Mouse (Mus musculus) MEL (cell line): ENCODE measurements around the gene S100pbp. TPM values are rescaled to one million over a fixed set of nuclear protein-coding genes. Genes with fewer than 3 reads are reported as not detected.

ENCODE experiments used
- DNase-seq: peaks from one replicate; pipeline ENCODE4 v3.0.0; 2011; ENCODE audit warnings: low read depth, low spot score
- H3K27ac ChIP-seq: 2 replicates; pipeline ENCODE4 v1.5.1; 2012; ENCODE audit warnings: low read depth, mild to moderate bottlenecking, control low read depth, low read length, moderate library complexity; ENCODE audit not compliant: control insufficient read depth
- H3K27me3 ChIP-seq, 2 experiments: fragments of 150-350 bp in 1 of 2; sonication (generic) in 1 of 2; 2 replicates each; pipeline ENCODE4 v1.6.1; 2012; ENCODE audit warnings: low read length in 2 of 2, mild to moderate bottlenecking in 2 of 2, improper control_type of control experiment in 1 of 2, moderate library complexity in 1 of 2; ENCODE audit not compliant: insufficient read depth in 2 of 2, control insufficient read depth in 1 of 2
- H3K36me3 ChIP-seq, 2 experiments: 2 replicates each; pipeline ENCODE4 v1.6.1; 2012 to 2014; ENCODE audit warnings: low read length in 2 of 2, improper control_type of control experiment in 1 of 2, inconsistent platforms in 1 of 2, mild to moderate bottlenecking in 1 of 2; ENCODE audit not compliant: insufficient read depth in 2 of 2, control insufficient read depth in 1 of 2
- H3K4me1 ChIP-seq, 2 experiments: fragments of 150-350 bp in 1 of 2; sonication (generic) in 1 of 2; 2 replicates each; pipeline ENCODE4 v1.6.1; 2012; ENCODE audit warnings: low read length in 2 of 2, improper control_type of control experiment in 1 of 2, mild to moderate bottlenecking in 1 of 2; ENCODE audit not compliant: insufficient read depth in 2 of 2, control insufficient read depth in 1 of 2
- H3K4me3 ChIP-seq, 2 experiments: fragments of 150-350 bp in 1 of 2; sonication (generic) in 1 of 2; 2 replicates each; pipeline ENCODE4 v1.5.1; 2012; ENCODE audit warnings: low read depth in 2 of 2, low read length in 2 of 2, mild to moderate bottlenecking in 2 of 2, moderate library complexity in 2 of 2, control low read depth in 1 of 2, improper control_type of control experiment in 1 of 2; ENCODE audit not compliant: control insufficient read depth in 1 of 2, insufficient read depth in 1 of 2
- H3K79me2 ChIP-seq: 2 replicates; pipeline ENCODE4 v1.6.1; 2012; ENCODE audit warnings: mild to moderate bottlenecking, low read length, moderate library complexity; ENCODE audit not compliant: control insufficient read depth, poor library complexity, insufficient read depth
- H3K9ac ChIP-seq: 2 replicates; pipeline ENCODE4 v1.6.1; 2012; ENCODE audit warnings: low read depth, mild to moderate bottlenecking, control low read depth, low read length, moderate library complexity; ENCODE audit not compliant: control insufficient read depth, poor library complexity, severe bottlenecking
- H3K9me3 ChIP-seq: fragments of 150-350 bp; sonication (generic); replicated peaks from 2 replicates; pipeline ENCODE4 v1.6.1; 2012; ENCODE audit warnings: mild to moderate bottlenecking, low read length, improper control_type of control experiment, moderate library complexity; ENCODE audit not compliant: insufficient read depth
- BHLHE40 ChIP-seq: IDR thresholded peaks from 2 replicates; pipeline ENCODE4 v1.6.1; 2012; ENCODE audit warnings: low read depth, mild to moderate bottlenecking, inconsistent platforms, low read length, improper control_type of control experiment, borderline replicate concordance
- CHD1 ChIP-seq: IDR thresholded peaks from 2 replicates; pipeline ENCODE4 v1.6.1; 2012; ENCODE audit warnings: low read depth, mild to moderate bottlenecking, inconsistent platforms, low read length, improper control_type of control experiment
- ELF1 ChIP-seq: IDR thresholded peaks from 2 replicates; pipeline ENCODE4 v1.6.1; 2014; ENCODE audit warnings: low read depth, mild to moderate bottlenecking, inconsistent platforms, low read length, improper control_type of control experiment, moderate library complexity
- ETS1 ChIP-seq: IDR thresholded peaks from 2 replicates; pipeline ENCODE4 v1.6.1; 2012; ENCODE audit warnings: low read depth, mild to moderate bottlenecking, inconsistent platforms, low read length, improper control_type of control experiment, moderate library complexity
- HCFC1 ChIP-seq: IDR thresholded peaks from 2 replicates; pipeline ENCODE4 v1.6.1; 2012; ENCODE audit warnings: low read depth, mild to moderate bottlenecking, inconsistent platforms, low read length, improper control_type of control experiment, moderate library complexity
- KAT2A ChIP-seq: conservative IDR thresholded peaks from 2 replicates; pipeline ENCODE4 v1.6.1; 2012; ENCODE audit warnings: low read depth, low read length, improper control_type of control experiment, inconsistent platforms
- MYB ChIP-seq: IDR thresholded peaks from 2 replicates; pipeline ENCODE4 v1.6.1; 2011; ENCODE audit warnings: mild to moderate bottlenecking, low read depth, low read length, improper control_type of control experiment
- MYC ChIP-seq: IDR thresholded peaks from 2 replicates; pipeline ENCODE4 v1.6.1; 2011; ENCODE audit warnings: low read depth, mild to moderate bottlenecking, low read length, improper control_type of control experiment, moderate library complexity
- NELFE ChIP-seq: IDR thresholded peaks from 2 replicates; pipeline ENCODE4 v1.6.1; 2011; ENCODE audit warnings: low read depth, low read length, improper control_type of control experiment
- RCOR1 ChIP-seq: IDR thresholded peaks from 2 replicates; pipeline ENCODE4 v1.6.1; 2012; ENCODE audit warnings: low read depth, mild to moderate bottlenecking, inconsistent platforms, low read length, improper control_type of control experiment
- SIN3A ChIP-seq: IDR thresholded peaks from 2 replicates; pipeline ENCODE4 v1.6.1; 2012; ENCODE audit warnings: low read length, improper control_type of control experiment, inconsistent platforms
- SMC3 ChIP-seq: IDR thresholded peaks from 2 replicates; pipeline ENCODE4 v1.6.1; 2011; ENCODE audit warnings: low read depth, low read length, improper control_type of control experiment
- TBP ChIP-seq: IDR thresholded peaks from 2 replicates; pipeline ENCODE4 v1.8.0; 2011; ENCODE audit warnings: low read depth, low read length, improper control_type of control experiment
- TCF12 ChIP-seq: IDR thresholded peaks from 2 replicates; pipeline ENCODE4 v1.6.1; 2014; ENCODE audit warnings: low read depth, mild to moderate bottlenecking, inconsistent platforms, low read length, improper control_type of control experiment, moderate library complexity
- UBTF ChIP-seq: IDR thresholded peaks from 2 replicates; pipeline ENCODE4 v1.6.1; 2012; ENCODE audit warnings: low read depth, mild to moderate bottlenecking, inconsistent platforms, low read length, improper control_type of control experiment, moderate library complexity, borderline replicate concordance; ENCODE audit not compliant: insufficient read depth
- USF1 ChIP-seq: IDR thresholded peaks from 2 replicates; pipeline ENCODE4 v1.6.1; 2014; ENCODE audit warnings: low read depth, mild to moderate bottlenecking, inconsistent platforms, low read length, improper control_type of control experiment, moderate library complexity
- ZC3H11A ChIP-seq: IDR thresholded peaks from 2 replicates; pipeline ENCODE4 v1.6.1; 2012; ENCODE audit warnings: low read depth, mild to moderate bottlenecking, inconsistent platforms, low read length, improper control_type of control experiment
- ZMIZ1 ChIP-seq: IDR thresholded peaks from 2 replicates; pipeline ENCODE4 v1.6.1; 2012; ENCODE audit warnings: low read depth, mild to moderate bottlenecking, inconsistent platforms, low read length, improper control_type of control experiment, moderate library complexity
- ZNF384 ChIP-seq: IDR thresholded peaks from 2 replicates; pipeline ENCODE4 v1.6.1; 2012; ENCODE audit warnings: low read depth, mild to moderate bottlenecking, inconsistent platforms, low read length, improper control_type of control experiment
- polyA plus RNA-seq, 2 experiments: library from polyadenylated mRNA; stranded (reverse) in 1 of 2; unstranded in 1 of 2; fragments of >175 nt in 1 of 2; fragments of >200 nt in 1 of 2; gene quantifications; 2 replicates each; pipeline versions ENCODE4 v1.2.1 to v1.2.4; 2012; ENCODE audit warnings: low replicate concordance in 2 of 2, low read depth in 1 of 2; ENCODE audit not compliant: insufficient read length in 2 of 2, insufficient read depth in 1 of 2, missing spikeins in 1 of 2
- total RNA-seq: library from RNA; depleted of rRNA; stranded (reverse); fragments of 300-350 nt; gene quantifications from 2 replicates; pipeline ENCODE4 v1.2.3, GENCODE M21; 2012

S100pbp gene
- total and polyA plus RNA-seq, 3 experiments, result 11.6 to 28.3 TPM; not detected in 1

GRCm38 (mm10) chr4:129189542-129190519 lies at the start of gene S100pbp, which contains the start of gene Yars (continued):
- TF ChIP-seq RCOR1 (peak; percentile 46; the same call in 1 of the 2 replicates), ZMIZ1 (0 out of 2 replicates have a peak, but pooled peaks have one; percentile 21), UBTF (no peak), NELFE (peak; percentile 74), USF1 (peak; percentile 59), MYC (peak; percentile 100)

- DNase-seq, result peak; percentile 70
- Histone ChIP-seq H3K36me3 (peaks cover 0 to 23% of the 10 kb centered on the region in 2 experiments; a peak in 2 of 4 replicates), H3K79me2 (no peaks in the 10 kb centered on the region), H3K27ac (no peak overlapping the region), H3K4me3 (peak overlapping the region; percentile 31 to 51; a peak in 3 of 4 replicates), H3K9ac (peak overlapping the region; percentile 40)
- TF ChIP-seq RCOR1 (no peak), ETS1 (no peak), TCF12 (no peak)
- TF ChIP-seq, all 39 proteins: peak for 0
- H3K27me3 ChIP-seq, result no peaks in the 10 kb centered on the region
- H3K4me1 ChIP-seq, result peaks cover 16 to 26% of the 10 kb centered on the region in 2 experiments
- H3K9me3 ChIP-seq, result no peaks in the 10 kb centered on the region
Measured at GRCm38 (mm10) chr4:129239075-129239474, 49.5 kb upstream of the S100pbp start.

DNA sequence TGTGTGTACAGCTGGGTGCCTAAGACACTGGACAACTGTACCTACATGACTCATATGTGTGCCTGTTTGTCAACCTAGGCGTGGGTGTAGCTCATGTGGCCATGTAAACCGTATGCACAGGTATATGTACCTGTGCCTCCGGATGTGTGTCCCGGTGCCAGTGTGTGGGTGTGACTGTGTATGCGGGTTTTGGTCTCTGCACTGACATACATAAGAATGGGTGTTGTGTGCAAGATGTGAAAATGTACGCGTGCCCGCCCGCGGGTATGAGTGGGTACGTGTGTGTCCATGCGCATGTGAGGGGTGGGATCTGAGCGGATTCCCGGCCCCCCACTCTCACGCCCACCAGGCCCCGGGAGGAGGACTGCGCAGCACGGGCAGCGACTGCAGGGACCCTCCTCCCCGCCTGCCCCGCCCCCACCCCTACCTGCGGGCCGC lies 49.1 kb upstream of the S100pbp start:
- Histone ChIP-seq H3K36me3 (peaks cover 0 to 25% of the 10 kb centered on the region in 2 experiments; a peak in 2 of 4 replicates), H3K9ac (peak overlapping the region; percentile 40; the same call in 1 of the 2 replicates), H3K27ac (no peak overlapping the region), H3K79me2 (no peaks in the 10 kb centered on the region), H3K9me3 (no peaks in the 10 kb centered on the region), H3K4me3 (peak overlapping the region; percentile 25 to 49; a peak in 1 of 4 replicates), H3K4me1 (peaks cover 16 to 28% of the 10 kb centered on the region in 2 experiments), H3K27me3 (no peaks in the 10 kb centered on the region)
- TF ChIP-seq TBP (no peak), ETS1 (no peak), CHD1 (no peak), SIN3A (no peak), BHLHE40 (no peak), ZNF384 (no peak), TCF12 (no peak), SMC3 (no peak), KAT2A (no peak), ELF1 (no peak), MYB (no peak), HCFC1 (no peak), ZC3H11A (no peak)
- no peak for DNase-seq
